Mouse (Mus musculus): ENCODE measurements around the gene Uba2. TPM values are rescaled to one million over a fixed set of nuclear protein-coding genes. Genes with fewer than 3 reads are reported as not detected.
"Not testable (repeated sequence)": the region's sequence is repeated elsewhere in the genome, so short reads cannot be mapped to it uniquely, and the experiment has no call there.

Uba2 gene
- polyA plus RNA-seq, 1 experiment from 2014 or later: 156 TPM

DNA sequence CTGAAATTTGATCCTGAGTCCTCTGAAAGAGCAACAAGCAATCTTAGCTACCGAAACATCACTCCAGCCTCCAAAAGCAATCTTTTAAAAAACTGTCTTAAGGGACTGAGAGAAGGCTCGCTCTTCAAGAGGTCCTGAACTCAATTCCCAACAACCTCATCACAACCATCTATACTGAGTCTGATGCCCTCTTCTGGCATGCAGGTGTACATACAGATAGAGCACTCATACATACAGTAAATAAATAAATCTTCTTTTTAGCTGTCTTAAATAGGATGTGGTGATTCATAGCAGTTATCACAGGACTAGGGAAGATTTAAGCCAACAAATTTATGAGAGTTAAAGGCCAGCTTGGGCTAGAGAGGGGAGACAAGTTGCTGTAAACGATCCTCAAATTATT is 26.2 kb upstream of the Uba2 start:
- peak overlapping the region; percentile 82; the same call in 1 of the 2 replicates for H3K27ac ChIP-seq (replicated peaks)
- WGBS: 56% methylated on average over 3 of the region's 3 CpGs
- ATAC-seq (ENCODE audit: low FRiP score, low read depth): no peak; the same call in 1 of the 2 replicates
- H3K27me3 ChIP-seq: no peaks in the 10 kb centered on the region
- peaks cover 15% of the 10 kb centered on the region for H3K36me3 ChIP-seq
- peak overlapping the region; percentile 87 for H3K4me2 ChIP-seq
- no peaks in the 10 kb centered on the region for H3K9me3 ChIP-seq
- peak overlapping the region; percentile 100 for H3K4me3 ChIP-seq
- H3K4me1 ChIP-seq (replicated peaks): peaks cover 11% of the 10 kb centered on the region
- H3K9ac ChIP-seq: peak overlapping the region; percentile 96

DNA sequence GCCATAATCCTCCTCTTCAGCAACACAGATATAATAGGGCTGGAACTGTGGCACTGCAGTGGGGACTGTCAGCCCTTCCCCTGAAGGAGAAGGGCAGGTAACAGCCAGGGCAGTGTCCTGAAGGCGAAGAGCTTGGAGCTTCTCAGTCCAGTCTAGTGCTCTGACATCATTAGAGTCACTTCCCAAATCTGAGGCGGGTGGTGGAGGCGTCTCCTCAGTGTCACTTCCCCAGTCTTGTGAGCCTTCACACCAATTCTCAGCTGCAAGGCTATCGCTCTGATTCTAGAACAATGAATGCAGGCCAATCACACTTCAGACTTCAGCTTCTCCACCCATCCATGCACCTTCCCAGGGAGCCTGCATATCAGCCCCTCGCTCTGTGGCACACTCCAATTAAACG is 23.4 kb upstream of the Uba2 start:
- peaks cover 33% of the 10 kb centered on the region for H3K36me3 ChIP-seq

DNA sequence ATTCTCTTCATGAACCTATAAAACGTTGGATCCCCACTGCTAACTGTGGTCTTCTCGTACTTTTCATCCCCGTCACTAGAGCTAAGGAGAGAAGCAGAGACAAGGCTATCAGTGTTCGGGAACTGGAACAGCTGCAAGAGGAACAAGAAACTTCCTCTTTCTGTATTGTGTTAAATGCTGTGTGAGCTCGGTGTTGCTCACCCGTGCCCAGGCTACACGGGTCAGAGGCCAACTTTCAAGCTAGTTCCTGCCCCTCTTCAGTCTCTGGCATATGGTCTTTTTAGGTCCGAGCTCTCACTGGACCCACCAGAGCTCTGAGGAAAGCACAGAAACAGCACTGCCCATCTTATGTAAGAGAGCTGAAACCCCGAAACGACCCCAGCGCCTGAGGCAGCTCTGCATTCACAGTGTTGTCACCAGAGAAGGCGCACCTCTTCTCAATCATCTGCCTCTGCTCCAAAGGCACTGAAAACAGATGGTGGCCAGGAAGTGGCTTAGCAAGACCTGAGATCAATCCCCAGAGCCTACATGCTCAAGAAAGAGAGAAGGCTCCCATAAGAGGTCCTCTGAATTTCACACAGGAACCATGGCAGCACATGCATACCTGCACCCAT is 20.1 kb upstream of the Uba2 start:
- H3K9ac ChIP-seq: no peak overlapping the region
- no peaks in the 10 kb centered on the region for H3K4me1 ChIP-seq (replicated peaks)
- no peaks in the 10 kb centered on the region for H3K9me3 ChIP-seq
- H3K36me3 ChIP-seq: peaks cover 63% of the 10 kb centered on the region
- H3K4me3 ChIP-seq: no peak overlapping the region
- no peak for ATAC-seq (ENCODE audit: low FRiP score, low read depth)
- no peaks in the 10 kb centered on the region for H3K27me3 ChIP-seq
- H3K27ac ChIP-seq (replicated peaks): no peak overlapping the region
- WGBS: 94% methylated on average over 12 of the region's 12 CpGs
- no peak overlapping the region for H3K4me2 ChIP-seq

More for the DNA sequence above, 23.4 kb upstream of the Uba2 start:
- Histone ChIP-seq H3K9me3 (no peaks in the 10 kb centered on the region), H3K4me1 (replicated peaks) (peaks cover 11% of the 10 kb centered on the region), H3K27me3 (no peaks in the 10 kb centered on the region), H3K4me2 (no peak overlapping the region), H3K9ac (no peak overlapping the region), H3K4me3 (no peak overlapping the region), H3K27ac (replicated peaks) (no peak overlapping the region)
- no peak for ATAC-seq (ENCODE audit: low FRiP score, low read depth)
- 93% methylated on average over 6 of the region's 6 CpGs for WGBS

DNA sequence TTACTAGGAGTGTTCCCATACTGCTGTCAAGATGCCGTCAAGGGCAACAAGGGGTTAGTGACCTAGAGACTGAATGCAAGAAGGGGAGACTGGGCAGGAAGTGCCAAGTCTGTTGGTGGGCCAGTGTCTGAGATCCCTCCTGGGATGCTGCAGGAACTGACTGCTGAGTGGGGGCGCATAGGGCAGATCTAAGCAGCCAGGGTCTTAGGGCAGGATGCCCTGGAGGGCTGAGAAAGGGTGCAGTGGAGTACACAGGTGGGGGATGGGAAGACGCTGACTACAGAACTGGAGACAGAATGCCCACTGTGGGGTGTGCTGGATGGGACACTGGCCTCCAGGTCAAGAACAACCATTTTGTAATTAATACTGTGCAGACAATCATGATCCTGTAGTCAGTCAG is 14.4 kb upstream of the Uba2 start:
- Histone ChIP-seq H3K27me3 (no peaks in the 10 kb centered on the region), H3K9me3 (no peaks in the 10 kb centered on the region), H3K4me1 (replicated peaks) (no peaks in the 10 kb centered on the region), H3K36me3 (peaks cover 54% of the 10 kb centered on the region), H3K9ac (no peak overlapping the region), H3K4me2 (no peak overlapping the region), H3K4me3 (no peak overlapping the region), H3K27ac (replicated peaks) (no peak overlapping the region)
- no peak for ATAC-seq (ENCODE audit: low FRiP score, low read depth)
- 76% methylated on average over 3 of the region's 3 CpGs for WGBS

DNA sequence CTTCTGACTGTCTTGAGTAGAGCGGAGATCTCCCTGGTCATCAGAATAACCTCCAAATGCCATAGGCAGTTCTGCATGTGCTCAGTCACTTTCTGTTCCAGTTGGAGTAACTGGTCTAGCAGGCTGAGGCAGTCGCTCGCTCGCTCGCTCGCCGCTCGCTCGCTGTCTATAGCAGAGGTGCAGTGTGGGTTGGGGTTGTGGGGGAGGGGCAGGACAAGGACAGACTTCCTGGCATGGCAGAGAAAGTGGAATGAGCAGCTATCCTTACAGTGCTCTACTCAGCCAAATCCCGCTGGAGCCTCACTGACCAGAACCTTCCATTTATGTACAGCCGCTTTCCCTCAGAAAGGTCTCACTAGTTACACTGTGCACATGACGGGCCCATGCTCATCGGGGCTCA is 14.0 kb upstream of the Uba2 start:
- Histone ChIP-seq H3K9ac (no peak overlapping the region), H3K27ac (replicated peaks) (no peak overlapping the region), H3K4me2 (no peak overlapping the region), H3K4me1 (replicated peaks) (no peaks in the 10 kb centered on the region), H3K36me3 (peaks cover 49% of the 10 kb centered on the region), H3K9me3 (no peaks in the 10 kb centered on the region), H3K27me3 (no peaks in the 10 kb centered on the region), H3K4me3 (no peak overlapping the region)
- 91% methylated on average over 13 of the region's 13 CpGs for WGBS
- no peak for ATAC-seq (ENCODE audit: low FRiP score, low read depth)

GRCm38 (mm10) chr7:34176241-34176640 is 6.8 kb upstream of the Uba2 start:
- not testable (repeated sequence) for H3K4me3 ChIP-seq; H3K27me3 ChIP-seq; H3K4me1 ChIP-seq (replicated peaks); H3K9ac ChIP-seq; H3K4me2 ChIP-seq; H3K27ac ChIP-seq (replicated peaks); H3K9me3 ChIP-seq; ATAC-seq (ENCODE audit: low FRiP score, low read depth); H3K36me3 ChIP-seq
- 72% methylated on average over 6 of the region's 6 CpGs for WGBS

DNA sequence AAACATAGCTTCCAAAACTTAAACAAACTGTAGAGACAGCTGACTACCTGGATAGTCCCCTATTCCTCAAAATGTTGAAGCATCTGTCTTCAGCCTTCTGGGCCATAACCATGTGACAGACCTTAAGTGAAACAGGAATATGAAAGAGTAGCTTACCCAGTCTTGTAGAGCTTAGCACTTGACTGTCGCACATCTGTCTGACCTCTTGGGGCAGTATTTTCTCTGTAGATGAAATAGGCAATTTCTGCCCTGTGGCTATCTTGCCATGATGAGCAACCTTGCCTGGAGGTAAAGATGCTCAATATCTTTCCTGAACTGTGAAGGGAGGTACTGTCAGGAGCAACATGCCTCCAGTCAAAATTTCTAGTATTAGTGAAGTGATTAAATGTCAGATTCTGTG is 2.9 kb upstream of the Uba2 start:
- no peak overlapping the region for H3K27ac ChIP-seq (replicated peaks)
- peaks cover 5% of the 10 kb centered on the region for H3K4me1 ChIP-seq (replicated peaks)
- H3K9me3 ChIP-seq: no peaks in the 10 kb centered on the region
- WGBS: 73% methylated on average over 1 of the region's 1 CpGs
- no peak overlapping the region for H3K9ac ChIP-seq
- no peak overlapping the region for H3K4me3 ChIP-seq
- H3K27me3 ChIP-seq: no peaks in the 10 kb centered on the region
- ATAC-seq (ENCODE audit: low FRiP score, low read depth): no peak
- no peaks in the 10 kb centered on the region for H3K36me3 ChIP-seq
- H3K4me2 ChIP-seq: no peak overlapping the region

DNA sequence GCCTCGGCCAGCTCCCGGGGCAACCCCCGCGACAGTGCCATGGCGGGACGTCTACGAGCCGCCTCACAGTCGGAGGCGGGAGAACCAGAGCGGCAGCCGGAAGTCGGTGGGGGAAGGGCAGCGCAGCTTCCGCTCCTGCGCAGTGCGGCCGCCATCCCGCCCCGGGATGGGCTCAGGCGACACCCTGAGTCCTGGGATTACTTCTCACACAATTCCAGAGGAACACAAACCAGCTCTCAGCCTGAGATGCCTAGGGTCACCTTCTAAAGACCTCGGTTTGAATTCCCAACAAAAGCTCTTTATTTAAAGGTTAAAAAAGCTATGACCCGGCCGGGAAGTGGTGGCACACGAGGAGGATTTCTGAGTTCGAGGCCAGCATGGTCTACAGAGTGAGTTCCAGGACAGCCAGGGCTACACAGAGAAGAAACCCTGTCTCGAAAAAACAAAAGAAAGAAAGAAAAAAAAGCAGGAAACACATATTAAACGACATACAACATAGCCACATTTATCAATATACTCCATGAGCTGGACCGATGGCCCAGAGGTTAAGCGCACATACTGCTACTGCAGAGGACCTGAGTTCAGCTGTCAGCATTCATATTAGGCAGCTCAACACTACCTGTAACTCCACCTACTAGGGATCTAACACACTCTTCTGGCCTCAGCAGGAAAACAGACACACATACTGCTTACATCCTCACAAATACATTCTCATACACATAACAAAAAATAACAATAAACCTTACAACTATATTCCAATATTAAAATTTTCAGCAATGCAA is 738 bp downstream of the Uba2 start:
- peak overlapping the region; percentile 81 for H3K4me2 ChIP-seq
- peak; percentile 96 for ATAC-seq (ENCODE audit: low FRiP score, low read depth)
- H3K36me3 ChIP-seq: peaks cover 13% of the 10 kb centered on the region
- H3K4me3 ChIP-seq: peak overlapping the region; percentile 87
- peaks cover 12% of the 10 kb centered on the region for H3K4me1 ChIP-seq (replicated peaks)
- H3K9ac ChIP-seq: peak overlapping the region; percentile 89
- H3K27ac ChIP-seq (replicated peaks): peak overlapping the region; percentile 90
- no peaks in the 10 kb centered on the region for H3K27me3 ChIP-seq
- no peaks in the 10 kb centered on the region for H3K9me3 ChIP-seq
- 10% methylated on average over 30 of the region's 30 CpGs for WGBS

GRCm38 (mm10) chr7:34167766-34168469 is 1.5 kb downstream of the Uba2 start:
- H3K4me1 ChIP-seq (replicated peaks): peaks cover 12% of the 10 kb centered on the region
- peak overlapping the region; percentile 89 for H3K9ac ChIP-seq
- ATAC-seq (ENCODE audit: low FRiP score, low read depth): peak; percentile 85; the same call in 1 of the 2 replicates
- peaks cover 21% of the 10 kb centered on the region for H3K36me3 ChIP-seq
- H3K9me3 ChIP-seq: no peaks in the 10 kb centered on the region
- peak overlapping the region; percentile 87 for H3K4me3 ChIP-seq
- H3K27me3 ChIP-seq: no peaks in the 10 kb centered on the region
- WGBS: under 1% methylated on average over 50 of the region's 54 CpGs
- H3K27ac ChIP-seq (replicated peaks): peak overlapping the region; percentile 90
- peak overlapping the region; percentile 81 for H3K4me2 ChIP-seq

DNA sequence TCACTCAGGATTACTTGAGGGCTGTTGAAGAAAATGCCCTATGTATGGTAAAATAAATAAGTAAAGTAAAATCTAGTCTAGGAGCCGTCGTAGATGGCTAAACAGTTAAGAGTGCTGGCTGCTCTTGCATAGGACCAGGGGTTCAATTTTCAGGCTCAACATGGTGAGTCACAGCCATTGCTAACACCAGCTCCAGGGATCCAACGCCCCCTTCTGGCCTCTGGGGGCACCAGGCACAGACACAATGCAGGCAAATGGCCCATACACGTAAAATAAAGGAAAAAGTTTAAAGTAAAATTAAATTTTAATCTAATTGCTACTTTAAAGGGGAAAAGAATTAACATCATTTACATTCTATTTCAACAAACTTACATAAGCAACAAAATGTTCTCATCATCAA is 2.5 kb downstream of the Uba2 start:
- no peak for ATAC-seq (ENCODE audit: low FRiP score, low read depth)
- Histone ChIP-seq H3K27ac (replicated peaks) (no peak overlapping the region), H3K9me3 (no peaks in the 10 kb centered on the region), H3K27me3 (no peaks in the 10 kb centered on the region), H3K9ac (no peak overlapping the region), H3K4me3 (peak overlapping the region; percentile 13; the same call in 1 of the 2 replicates), H3K4me2 (no peak overlapping the region), H3K36me3 (peaks cover 31% of the 10 kb centered on the region), H3K4me1 (replicated peaks) (peaks cover 12% of the 10 kb centered on the region)
- 52% methylated on average over 4 of the region's 4 CpGs for WGBS

DNA sequence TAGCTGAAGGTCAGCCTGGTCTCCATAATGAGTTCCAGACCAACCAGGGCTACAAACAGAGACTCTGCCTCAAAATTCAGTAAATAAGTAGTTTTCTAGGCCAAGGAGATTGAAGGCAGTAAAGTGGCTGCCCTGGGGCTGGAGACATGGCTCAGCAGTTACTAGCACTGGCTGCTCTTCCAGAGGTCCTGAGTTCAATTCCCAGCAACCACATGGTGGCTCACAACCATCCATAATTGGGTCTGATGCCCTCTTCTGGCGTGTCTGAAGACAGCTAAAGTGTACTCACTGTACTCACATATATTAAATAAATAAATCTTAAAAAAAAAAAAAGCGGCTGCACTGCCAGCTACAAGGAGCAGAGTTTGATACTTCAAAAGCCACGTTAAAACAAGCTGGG is 3.4 kb downstream of the Uba2 start:
- Histone ChIP-seq H3K4me2 (no peak overlapping the region), H3K4me3 (no peak overlapping the region), H3K4me1 (replicated peaks) (peaks cover 12% of the 10 kb centered on the region), H3K9ac (no peak overlapping the region), H3K27ac (replicated peaks) (no peak overlapping the region), H3K9me3 (no peaks in the 10 kb centered on the region), H3K27me3 (no peaks in the 10 kb centered on the region), H3K36me3 (peaks cover 40% of the 10 kb centered on the region)
- ATAC-seq (ENCODE audit: low FRiP score, low read depth): no peak
- WGBS: 85% methylated on average over 3 of the region's 3 CpGs

GRCm38 (mm10) chr7:34164671-34165070 is 4.7 kb downstream of the Uba2 start:
- Histone ChIP-seq H3K9ac (no peak overlapping the region), H3K27ac (replicated peaks) (no peak overlapping the region), H3K4me3 (no peak overlapping the region), H3K27me3 (no peaks in the 10 kb centered on the region), H3K4me1 (replicated peaks) (peaks cover 12% of the 10 kb centered on the region), H3K9me3 (no peaks in the 10 kb centered on the region), H3K4me2 (no peak overlapping the region), H3K36me3 (peaks cover 51% of the 10 kb centered on the region)
- 94% methylated on average over 7 of the region's 7 CpGs for WGBS
- no peak for ATAC-seq (ENCODE audit: low FRiP score, low read depth)
